Mouse (Mus musculus): ENCODE data around the gene Elac2.

DNA sequence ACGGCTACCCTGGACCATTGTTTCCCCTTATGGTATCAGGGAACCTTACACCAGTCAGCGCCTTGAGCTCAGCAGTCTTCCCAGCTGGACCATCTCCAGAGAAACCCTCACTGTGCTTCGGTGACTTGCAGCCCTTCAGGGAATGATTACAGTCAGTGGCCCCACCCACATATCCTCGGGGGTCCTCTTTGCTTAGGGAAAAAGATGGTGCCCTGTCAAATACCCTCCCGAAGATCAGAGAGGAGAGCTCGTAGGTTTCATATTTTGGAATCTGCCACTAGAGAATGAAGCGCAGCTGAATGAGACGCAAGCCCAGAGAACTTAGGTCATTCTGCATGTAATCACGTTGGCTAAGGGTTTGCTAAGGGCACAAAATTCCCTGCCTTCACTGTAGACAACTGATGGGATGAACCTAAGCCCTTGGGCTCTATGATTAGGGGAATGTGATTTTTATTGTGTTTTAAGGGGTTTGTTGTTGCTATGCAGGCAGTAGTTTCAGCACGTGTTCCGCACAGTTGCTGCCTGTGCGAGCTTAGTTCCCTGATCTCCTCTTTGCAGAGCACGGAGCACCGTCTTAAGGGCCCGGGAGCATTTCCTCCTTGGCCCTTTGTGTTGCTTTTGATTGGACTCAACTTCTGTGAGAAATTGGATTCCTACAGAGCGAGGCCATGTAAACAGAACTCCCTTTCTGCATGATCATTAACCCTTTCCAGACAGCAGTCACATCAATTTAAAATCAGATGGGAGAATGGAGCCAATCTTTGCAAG lies 21.7 kb upstream of the Elac2 start:
- TF ChIP-seq CTCF (IDR thresholded peaks at IDR 0.05; ENCODE audit: borderline replicate concordance, extremely low read depth, insufficient read depth, insufficient read length) (no peak), POLR2A (IDR thresholded peaks at IDR 0.05; ENCODE audit: borderline replicate concordance, extremely low read depth, insufficient read depth, insufficient read length, poor library complexity, severe bottlenecking) (no peak)

All from brain, embryonic 14.5 days (tissue).